Mouse (Mus musculus) forebrain, embryonic 11.5 days (tissue): ENCODE measurements at regions not wholly inside any gene's neighbourhood (a gene's known extent, or its start where the extent isn't known, plus 50 kb on each side); places are given as distances from the start of the nearest gene placed in this dataset.

Experiments
- ATAC-seq: fragments of 200-750 bp; cut with Nextera tagmentation; replicated peaks from 2 replicates; pipeline ENCODE4 v1.8.0; 2017; ENCODE audit warnings: moderate TSS enrichment; ENCODE audit not compliant: low FRiP score
- DNase-seq: peaks from one replicate; pipeline ENCODE4 v3.0.0-alpha.2; 2017; ENCODE audit warnings: low spot score
- H3K27ac ChIP-seq: fragments of 300-500 bp; sonication (generic); 2 replicates; pipeline ENCODE4 v1.5.1; 2014; ENCODE audit warnings: low read depth, low read length
- H3K27me3 ChIP-seq: fragments of 300-500 bp; sonication (generic); 2 replicates; pipeline ENCODE4 v1.6.1; 2014; ENCODE audit warnings: mild to moderate bottlenecking, low read length, mixed read lengths; ENCODE audit not compliant: control insufficient read depth, insufficient read depth
- H3K36me3 ChIP-seq: fragments of 300-500 bp; sonication (generic); 2 replicates; pipeline ENCODE4 v1.6.1; 2014; ENCODE audit warnings: mild to moderate bottlenecking, low read length, moderate library complexity, mixed read lengths; ENCODE audit not compliant: control insufficient read depth, insufficient read depth
- H3K4me1 ChIP-seq: fragments of 300-500 bp; sonication (generic); replicated peaks from 2 replicates; pipeline ENCODE4 v1.6.1; 2014; ENCODE audit warnings: low read length, mixed read lengths; ENCODE audit not compliant: control insufficient read depth, insufficient read depth
- H3K4me2 ChIP-seq: fragments of 300-500 bp; sonication (generic); 2 replicates; pipeline ENCODE4 v1.6.1; 2014; ENCODE audit warnings: low read depth, mild to moderate bottlenecking, low read length, moderate library complexity, mixed read lengths; ENCODE audit not compliant: severe bottlenecking
- H3K4me3 ChIP-seq: fragments of 300-500 bp; sonication (generic); 2 replicates; pipeline ENCODE4 v1.5.1; 2014; ENCODE audit warnings: low read depth, low read length
- H3K9ac ChIP-seq: fragments of 300-500 bp; sonication (generic); 2 replicates; pipeline ENCODE4 v1.6.1; 2014; ENCODE audit warnings: low read length
- H3K9me3 ChIP-seq: fragments of 300-500 bp; sonication (generic); 2 replicates; pipeline ENCODE4 v1.6.1; 2016; ENCODE audit warnings: low read length, mixed read lengths; ENCODE audit not compliant: control insufficient read depth
- WGBS: fragments of 180-500 bp; shearing (Covaris S2); extraction: QIAGEN DNeasy Blood & Tissue Kit; methylation state at CpG from one replicate; pipeline ENCODE4 v1.1.7; 2014; 5-methylcytosine and 5-hydroxymethylcytosine counted together

DNA sequence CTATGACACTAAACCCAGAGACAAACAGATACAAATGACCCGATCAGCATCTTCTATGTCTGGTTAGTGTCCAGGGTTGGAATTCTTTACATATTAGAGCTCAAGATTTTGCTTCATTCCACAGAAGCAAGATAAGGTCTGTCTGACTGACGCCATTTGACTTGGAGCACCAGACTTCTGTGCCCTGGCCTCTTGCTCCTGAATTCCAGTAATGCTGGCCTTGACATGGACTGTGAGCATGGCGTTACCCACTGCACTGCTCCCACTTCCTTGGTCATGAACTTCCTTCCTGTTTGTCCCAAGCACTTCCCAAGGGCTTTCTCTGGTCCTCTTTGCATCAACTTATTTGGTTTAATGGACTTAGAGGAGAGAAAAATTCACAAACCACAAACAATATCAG lies 225.6 kb upstream of the Igfbp3 start:
- no peaks in the 10 kb centered on the region for H3K9me3 ChIP-seq
- H3K9ac ChIP-seq, result no peak overlapping the region
- H3K27me3 ChIP-seq, result no peaks in the 10 kb centered on the region
- no peak overlapping the region for H3K27ac ChIP-seq
- ATAC-seq (no peak), DNase-seq (no peak)
- no peak overlapping the region for H3K4me3 ChIP-seq
- H3K4me1 ChIP-seq, result no peaks in the 10 kb centered on the region
- no peaks in the 10 kb centered on the region for H3K36me3 ChIP-seq
- no peak overlapping the region for H3K4me2 ChIP-seq
- WGBS, result 91% methylated on average over 3 of the region's 3 CpGs

DNA sequence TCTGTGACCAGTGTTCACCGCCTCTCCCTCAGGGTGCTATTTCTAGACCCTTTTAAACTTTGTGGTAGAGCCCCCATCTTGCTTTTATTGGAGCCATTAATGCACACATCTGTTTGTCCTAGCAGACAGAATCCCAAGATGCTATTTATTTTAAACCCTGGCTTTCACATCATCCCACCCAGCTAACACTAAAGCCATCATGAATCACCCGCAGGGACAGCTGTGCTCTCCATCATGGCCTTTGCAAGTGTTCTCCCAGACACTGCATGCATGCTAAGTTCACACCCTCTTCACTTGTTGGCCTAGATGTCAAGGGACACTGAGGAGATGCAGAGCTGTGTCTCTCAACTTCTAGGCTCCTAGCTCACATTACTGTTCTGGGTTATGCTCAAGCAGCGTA lies 220.9 kb upstream of the Igfbp3 start:
- no peaks in the 10 kb centered on the region for H3K27me3 ChIP-seq
- no peak overlapping the region for H3K4me2 ChIP-seq
- WGBS, result 91% methylated on average over 3 of the region's 3 CpGs
- no peak overlapping the region for H3K4me3 ChIP-seq
- no peak overlapping the region for H3K27ac ChIP-seq
- H3K4me1 ChIP-seq, result no peaks in the 10 kb centered on the region
- no peaks in the 10 kb centered on the region for H3K36me3 ChIP-seq
- H3K9me3 ChIP-seq, result no peaks in the 10 kb centered on the region
- DNase-seq (no peak), ATAC-seq (no peak)
- no peak overlapping the region for H3K9ac ChIP-seq

DNA sequence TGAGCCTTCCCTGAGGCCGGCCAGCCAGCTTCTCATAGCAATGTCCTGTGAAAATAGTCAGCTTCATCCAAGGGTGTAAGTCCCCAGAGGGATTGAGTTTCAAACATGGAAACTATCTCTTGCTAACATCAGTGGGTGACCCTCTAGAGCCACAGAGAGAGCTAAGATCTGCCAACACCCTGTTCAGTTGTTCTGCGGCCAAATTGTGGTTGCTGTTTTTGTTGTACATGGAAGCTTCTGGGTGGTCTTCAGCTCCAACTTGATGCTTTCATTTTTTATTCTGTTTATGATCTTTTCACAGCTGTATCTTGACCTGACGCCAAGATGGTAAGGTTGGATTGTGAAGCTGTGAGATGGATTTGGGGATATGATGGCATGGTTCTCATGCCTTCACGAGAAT lies 214.0 kb upstream of the Igfbp3 start:
- Histone ChIP-seq H3K36me3 (no peaks in the 10 kb centered on the region), H3K27ac (no peak overlapping the region), H3K27me3 (no peaks in the 10 kb centered on the region), H3K4me1 (no peaks in the 10 kb centered on the region; the same call in 1 of the 2 replicates), H3K4me3 (no peak overlapping the region), H3K9me3 (no peaks in the 10 kb centered on the region), H3K4me2 (no peak overlapping the region), H3K9ac (no peak overlapping the region)
- WGBS, result 91% methylated on average over 4 of the region's 4 CpGs
- no peak for DNase-seq
- ATAC-seq, result no peak

DNA sequence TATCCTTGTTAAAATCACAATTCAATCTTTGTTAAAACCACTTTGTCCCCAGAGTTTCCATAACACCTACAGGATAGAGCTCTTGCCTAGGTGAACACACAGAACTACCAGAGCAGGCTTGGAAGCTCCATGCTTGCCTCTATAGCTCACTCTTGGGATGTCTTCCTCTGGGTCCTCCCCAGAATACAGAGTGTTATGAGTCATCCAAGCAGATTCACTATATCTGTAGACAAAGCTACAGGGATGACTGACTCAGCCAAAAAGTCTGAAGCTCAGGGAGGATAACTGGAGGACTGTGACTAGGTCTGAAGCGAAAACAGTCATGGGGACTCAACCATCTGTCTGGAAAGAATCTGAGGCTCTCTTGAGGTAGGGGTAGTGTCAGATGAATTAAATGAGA lies 211.5 kb upstream of the Igfbp3 start:
- Histone ChIP-seq H3K4me3 (no peak overlapping the region), H3K27me3 (no peaks in the 10 kb centered on the region), H3K9ac (no peak overlapping the region), H3K27ac (no peak overlapping the region), H3K36me3 (no peaks in the 10 kb centered on the region), H3K9me3 (no peaks in the 10 kb centered on the region), H3K4me2 (no peak overlapping the region), H3K4me1 (no peaks in the 10 kb centered on the region; the same call in 1 of the 2 replicates)
- ATAC-seq (no peak), DNase-seq (no peak)
- WGBS, result 94% methylated on average over 1 of the region's 1 CpGs

DNA sequence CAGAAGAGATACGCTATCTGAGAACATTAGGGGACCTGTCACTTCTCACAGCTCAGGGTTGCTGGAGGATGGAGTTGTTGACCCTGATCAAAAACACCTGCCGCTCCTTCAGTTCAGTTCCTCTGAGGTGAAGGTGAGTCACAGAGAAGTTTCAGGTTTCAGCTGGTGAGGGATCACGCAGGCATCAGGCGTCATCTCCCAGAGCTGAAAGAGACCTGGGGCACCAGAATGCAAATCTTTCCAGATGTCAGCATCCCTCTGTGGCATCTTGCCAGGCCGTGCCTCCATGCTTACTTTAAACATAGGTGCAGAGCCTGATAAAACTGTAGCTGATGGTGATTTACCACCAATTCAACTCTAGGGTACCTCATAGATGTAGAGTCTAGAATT lies 210.4 kb upstream of the Igfbp3 start:
- ATAC-seq, result no peak
- no peaks in the 10 kb centered on the region for H3K27me3 ChIP-seq
- no peak overlapping the region for H3K27ac ChIP-seq

DNA sequence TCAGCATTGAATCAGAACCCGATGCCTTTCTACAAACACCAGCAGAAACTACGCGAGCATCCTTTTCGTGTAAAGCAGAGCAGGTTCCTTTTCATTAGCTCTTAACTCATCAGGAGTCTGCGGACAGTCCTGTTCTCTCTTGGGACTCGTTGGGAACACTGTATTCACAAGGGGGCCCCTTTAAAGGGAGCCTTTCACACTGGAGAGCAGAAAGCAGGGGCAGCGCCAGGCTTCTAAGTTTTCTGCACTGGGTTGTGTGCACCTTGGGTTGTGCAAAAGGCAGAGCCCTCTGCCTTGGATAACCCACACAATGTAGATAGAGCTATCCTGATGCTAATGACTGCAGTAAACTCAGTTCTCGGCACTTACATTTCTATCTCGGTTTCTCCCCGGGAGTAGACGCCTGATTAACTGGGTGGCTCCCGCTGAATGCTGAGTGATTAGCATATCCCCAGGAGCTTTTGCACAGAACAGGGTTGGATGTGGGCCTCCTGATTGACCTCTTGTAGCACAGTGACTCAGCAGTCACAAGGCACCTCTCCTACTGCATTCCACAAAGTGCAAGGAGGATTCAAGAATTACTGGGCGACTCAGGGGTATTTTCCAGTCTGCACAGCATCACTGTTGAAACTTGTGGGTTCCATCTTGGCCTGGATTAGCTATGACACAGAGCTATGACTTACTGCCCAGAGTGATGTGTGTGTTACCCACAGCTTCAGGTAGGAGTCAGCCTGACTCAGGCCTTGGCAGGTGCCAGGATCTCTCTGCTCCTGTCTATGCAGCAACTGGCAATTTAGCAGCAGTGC lies 209.8 kb upstream of the Igfbp3 start:
- no peaks in the 10 kb centered on the region; the same call in 1 of the 2 replicates for H3K4me1 ChIP-seq
- peak; percentile 91 for ATAC-seq
- WGBS, result 6% methylated on average over 13 of the region's 13 CpGs
- H3K9me3 ChIP-seq, result no peaks in the 10 kb centered on the region
- H3K4me3 ChIP-seq, result no peak overlapping the region
- H3K4me2 ChIP-seq, result peak overlapping the region; percentile 27; the same call in 1 of the 2 replicates
- no peak overlapping the region for H3K27ac ChIP-seq
- 0 out of 2 replicates have a peak overlapping the region, but pooled peaks have one; percentile 23 for H3K9ac ChIP-seq
- H3K36me3 ChIP-seq, result no peaks in the 10 kb centered on the region
- H3K27me3 ChIP-seq, result no peaks in the 10 kb centered on the region
- peak; percentile 58 for DNase-seq

More for the DNA sequence above, 210.4 kb upstream of the Igfbp3 start:
- Histone ChIP-seq H3K4me3 (no peak overlapping the region), H3K9ac (no peak overlapping the region), H3K4me1 (no peaks in the 10 kb centered on the region; the same call in 1 of the 2 replicates), H3K9me3 (no peaks in the 10 kb centered on the region), H3K36me3 (no peaks in the 10 kb centered on the region), H3K4me2 (no peak overlapping the region)
- 71% methylated on average over 5 of the region's 5 CpGs for WGBS
- DNase-seq, result no peak

DNA sequence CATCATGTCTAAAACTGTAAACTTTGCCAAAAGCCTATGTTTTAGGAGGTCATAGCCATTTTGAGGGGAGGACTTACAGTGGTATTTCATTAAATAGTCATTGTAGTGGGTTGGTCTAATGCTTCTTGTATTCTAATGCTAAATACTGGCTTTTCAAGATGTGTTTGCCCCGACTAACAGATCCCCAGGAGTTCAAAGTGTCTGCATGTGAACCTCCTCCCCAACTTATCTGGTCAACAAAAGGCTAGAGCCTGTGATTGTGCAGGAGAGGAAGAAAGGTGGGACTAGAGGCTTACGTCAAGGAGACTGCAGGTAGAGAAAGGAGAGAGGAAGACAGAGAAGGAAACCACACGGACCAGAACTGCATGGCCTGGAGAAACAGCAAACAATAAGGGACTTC lies 198.9 kb upstream of the Igfbp3 start:
- 76% methylated on average over 3 of the region's 3 CpGs for WGBS
- H3K9ac ChIP-seq, result no peak overlapping the region
- ATAC-seq, result no peak
- H3K4me2 ChIP-seq, result no peak overlapping the region
- no peaks in the 10 kb centered on the region for H3K9me3 ChIP-seq
- H3K4me1 ChIP-seq, result no peaks in the 10 kb centered on the region
- H3K27me3 ChIP-seq, result no peaks in the 10 kb centered on the region
- H3K36me3 ChIP-seq, result no peaks in the 10 kb centered on the region
- no peak overlapping the region for H3K27ac ChIP-seq
- no peak for DNase-seq
- H3K4me3 ChIP-seq, result no peak overlapping the region

DNA sequence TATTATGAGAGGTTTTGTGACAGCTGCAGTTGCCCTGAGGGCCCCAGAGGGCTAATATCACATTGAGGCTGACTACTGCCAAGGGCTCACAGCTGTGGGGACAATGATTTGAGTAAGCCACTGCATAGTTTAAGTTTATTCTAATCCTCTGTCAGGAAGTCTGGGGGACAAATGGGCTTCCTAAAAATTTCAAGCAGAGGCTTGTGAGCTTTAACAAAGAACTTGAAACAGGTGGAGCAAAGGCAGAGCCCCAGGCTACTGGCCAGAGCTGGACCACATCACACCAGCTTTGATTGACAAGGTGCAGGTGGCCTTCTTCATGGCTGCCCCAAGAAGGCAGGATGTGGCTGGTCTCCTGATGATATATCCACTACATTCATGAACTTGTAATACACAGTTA lies 195.3 kb upstream of the Igfbp3 start:
- Histone ChIP-seq H3K9ac (no peak overlapping the region), H3K36me3 (no peaks in the 10 kb centered on the region), H3K27me3 (no peaks in the 10 kb centered on the region), H3K4me1 (no peaks in the 10 kb centered on the region), H3K27ac (no peak overlapping the region), H3K9me3 (no peaks in the 10 kb centered on the region), H3K4me2 (no peak overlapping the region), H3K4me3 (no peak overlapping the region)
- DNase-seq, result no peak
- ATAC-seq, result no peak

DNA sequence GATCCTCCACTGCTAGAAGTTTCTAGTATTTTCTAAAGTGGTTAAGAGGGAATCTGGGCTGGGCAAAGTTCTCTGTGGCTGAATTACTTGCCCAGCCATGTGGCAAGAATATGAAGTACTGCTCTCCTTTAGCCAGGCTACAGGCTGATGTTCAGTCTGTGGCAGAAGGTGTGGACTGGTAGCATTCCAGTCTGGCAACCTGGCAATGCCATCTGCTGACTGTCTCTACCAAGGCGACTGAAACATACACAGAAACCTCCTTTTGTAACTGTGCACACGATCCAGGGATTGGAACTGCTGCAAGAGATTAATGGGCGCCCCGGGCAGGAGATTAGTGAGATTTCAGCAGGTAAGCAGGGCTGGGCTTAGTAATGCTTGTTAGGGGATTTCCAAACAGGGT lies 190.9 kb upstream of the Igfbp3 start:
- Histone ChIP-seq H3K36me3 (no peaks in the 10 kb centered on the region), H3K4me3 (no peak overlapping the region), H3K4me1 (no peaks in the 10 kb centered on the region), H3K4me2 (no peak overlapping the region), H3K9ac (no peak overlapping the region), H3K27me3 (no peaks in the 10 kb centered on the region), H3K9me3 (no peaks in the 10 kb centered on the region), H3K27ac (no peak overlapping the region)
- WGBS, result 69% methylated on average over 4 of the region's 4 CpGs
- no peak for DNase-seq
- ATAC-seq, result no peak
